In genomic region chr13:64438863-64439452, GRCm38 (mm10) we compare ENCODE assay signal across 9 mouse cellular contexts. TPM values are rescaled to one million over a fixed set of nuclear protein-coding genes. Genes with fewer than 3 reads are reported as not detected.
DNase-seq lines count a peak whose midpoint lies in the region; ATAC-seq and TF ChIP-seq lines count a peak whose summit lies in the region.
"Had no signal": no experiment of that assay in that cellular context is flagged by ENCODE, and none has a peak within 500 bp of the region (broad histone marks: within the 10 kb centered on the region; RNA-seq: fewer than 3 reads in every experiment).

No protein-coding gene starts in this region.

- no peaks in the 10 kb centered on the region for H3K4me1 ChIP-seq in kidney, adult 2 months (ENCODE audit: control insufficient read depth, insufficient read depth, low read length)
- no peaks in the 10 kb centered on the region for H3K4me1 ChIP-seq in limb, embryonic 13.5 days
- peaks cover 2% of the 10 kb centered on the region; the same call in 1 of the 2 replicates for H3K4me1 ChIP-seq in midbrain, embryonic 15.5 days

- H3K36me3 ChIP-seq in kidney, adult 2 months (ENCODE audit: control insufficient read depth, insufficient read depth, low read length) = no peaks in the 10 kb centered on the region
- peaks cover 19% of the 10 kb centered on the region for H3K36me3 ChIP-seq in limb, embryonic 13.5 days
- no peaks in the 10 kb centered on the region for H3K36me3 ChIP-seq in midbrain, embryonic 15.5 days (replicated peaks)

- no peak for TF ChIP-seq POLR2A in kidney, adult 2 months (IDR thresholded peaks at IDR 0.05; ENCODE audit: low read depth, low read length)

- H3K27ac ChIP-seq in kidney, adult 2 months (ENCODE audit: insufficient read depth, low read depth, low read length) = no peak overlapping the region
- no peak overlapping the region for H3K27ac ChIP-seq in limb, embryonic 13.5 days
- no peak overlapping the region for H3K27ac ChIP-seq in midbrain, embryonic 15.5 days

- no peak overlapping the region for H3K9ac ChIP-seq in limb, embryonic 13.5 days
- H3K9ac ChIP-seq in midbrain, embryonic 15.5 days = no peak overlapping the region

- ATAC-seq in limb, embryonic 13.5 days (ENCODE audit: low FRiP score, low read depth) = peak; percentile 39; the same call in 1 of the 2 replicates
- peak; percentile 68 for ATAC-seq in midbrain, embryonic 15.5 days (replicated peaks)

- H3K4me2 ChIP-seq in limb, embryonic 13.5 days (replicated peaks) = no peak overlapping the region
- no peak overlapping the region for H3K4me2 ChIP-seq in midbrain, embryonic 15.5 days

- H3K27me3 ChIP-seq in kidney, adult 2 months (replicated peaks; ENCODE audit: control insufficient read depth, insufficient read depth, low read length) = no peaks in the 10 kb centered on the region
- no peaks in the 10 kb centered on the region for H3K27me3 ChIP-seq in limb, embryonic 13.5 days
- H3K27me3 ChIP-seq in midbrain, embryonic 15.5 days (replicated peaks) = no peaks in the 10 kb centered on the region

- peak; percentile 82 for TF ChIP-seq CTCF in kidney, adult 2 months (conservative IDR thresholded peaks at IDR 0.05; ENCODE audit: insufficient read depth, insufficient read length, low read depth, low read length)

- whole genome bisulfite sequencing in kidney, adult 2 months = 48% methylated on average over 9 of the region's 9 CpGs
- WGBS in limb, embryonic 13.5 days = 58% methylated on average over 9 of the region's 9 CpGs
- WGBS in midbrain, embryonic 15.5 days = 63% methylated on average over 9 of the region's 9 CpGs

- DNase-seq in 3T3-L1 (ENCODE audit: low read depth, low spot score) = peak; percentile 83
- DNase-seq in adrenal gland, adult 18-20 months (ENCODE audit: low spot score in 2 of 2) = peak; percentile 57 to 60
- peak; percentile 78 for DNase-seq in embryo, embryonic 11 days
- peak; percentile 80 to 87 for DNase-seq in heart, adult 18-20 months
- DNase-seq in kidney, adult 2 months = peak; percentile 76
- peak; percentile 16 to 58 for DNase-seq in spleen, adult 18-20 months

- no peaks in the 10 kb centered on the region for H3K9me3 ChIP-seq in limb, embryonic 13.5 days
- H3K9me3 ChIP-seq in midbrain, embryonic 15.5 days = no peaks in the 10 kb centered on the region

- H3K4me3 ChIP-seq in kidney, adult 2 months (ENCODE audit: insufficient read depth, low read depth, low read length) = no peak overlapping the region
- H3K4me3 ChIP-seq in limb, embryonic 13.5 days = no peak overlapping the region
- H3K4me3 ChIP-seq in midbrain, embryonic 15.5 days = no peak overlapping the region

RNA-seq across cellular contexts. Expression of gene Cdk20, which starts 6.8 kb away (rescaled TPM):
- 1 to 10 TPM; 3.2 to 4.4 TPM for total RNA-seq in adrenal gland, adult 18-20 months (2021)
- total RNA-seq in heart, adult 18-20 months (2021) = 1 to 10 TPM; 2.5 to 4.4 TPM
- 10.4 and 12.7 TPM in 2 replicates for polyA plus RNA-seq in kidney, adult 2 months (2012; rRNA removed)
- 16.7 and 17.3 TPM in 2 replicates for polyA plus RNA-seq in limb, embryonic 13.5 days (2015; fragmentation: Nextera tagmentation; extraction: Ambion mirVana)
- 29.7 and 29.9 TPM in 2 replicates for polyA plus RNA-seq in midbrain, embryonic 15.5 days (2015; fragmentation: Nextera tagmentation; extraction: Ambion mirVana)

RNA-seq across cellular contexts. Expression of gene Fam240b, which starts 58.6 kb away (rescaled TPM):
- total RNA-seq in adrenal gland, adult 18-20 months (2021) = not detected
- not detected for total RNA-seq in heart, adult 18-20 months (2021)
- not detected in 2 replicates for polyA plus RNA-seq in kidney, adult 2 months (2012; rRNA removed)
- polyA plus RNA-seq in limb, embryonic 13.5 days (2015; fragmentation: Nextera tagmentation; extraction: Ambion mirVana) = not detected in 2 replicates
- polyA plus RNA-seq in midbrain, embryonic 15.5 days (2015; fragmentation: Nextera tagmentation; extraction: Ambion mirVana) = not detected in 2 replicates
- polyA plus RNA-seq: stomach, embryonic 14.5 days had no signal
